Mouse (Mus musculus): Measurements from ENCODE around the gene Serpinb6a. TPM values are rescaled to one million over a fixed set of nuclear protein-coding genes. Genes with fewer than 3 reads are reported as not detected.
A peak's percentile ranks its signal among the peaks of the same experiment; 100 is the strongest.

Serpinb6a gene
- total and polyA plus RNA-seq, 3 experiments, result 4.4 to 22.5 (median 5.8) TPM

GRCm38 (mm10) chr13:33903290-33903689 lies 99.3 kb downstream of the Serpinb6a start:
- Histone ChIP-seq H3K27me3 (replicated peaks) (no peaks in the 10 kb centered on the region), H3K4me1 (ENCODE audit: control insufficient read depth in 1 of 2, insufficient read depth in 2 of 2) (no peaks in the 10 kb centered on the region), H3K79me2 (replicated peaks; ENCODE audit: control insufficient read depth, extremely low read depth, insufficient read depth, poor library complexity, severe bottlenecking) (no peaks in the 10 kb centered on the region), H3K4me2 (ENCODE audit: insufficient read depth, low read depth, poor library complexity, severe bottlenecking) (no peak overlapping the region), H3K9ac (ENCODE audit: insufficient read depth, low read depth) (no peak overlapping the region), H3K27ac (ENCODE audit: insufficient read depth, low read depth) (no peak overlapping the region), H3K36me3 (replicated peaks in 1 of 2; ENCODE audit: control insufficient read depth in 1 of 2, insufficient read depth in 1 of 2, low read length in 1 of 2) (no peaks in the 10 kb centered on the region), H3K4me3 (replicated peaks in 1 of 3; ENCODE audit: low read depth in 2 of 3, low read length in 2 of 3, poor library complexity in 1 of 3) (no peak overlapping the region), H3K9me3 (replicated peaks; ENCODE audit: low read length) (no peaks in the 10 kb centered on the region)
- no peak for DNase-seq (ENCODE audit: extremely low read depth)
- dilution Hi-C loops (cut with MboI; ENCODE audit: extremely low pct_ligation_motif_present, extremely low pct_unique_long_range_greater_than_20kb, low sequenced_read_pairs), result no loop called here
- in situ Hi-C loops (cut with MboI; ENCODE audit: low pct_ligation_motif_present, low pct_unique_long_range_greater_than_20kb, low sequenced_read_pairs), result loop anchor here (25.0 kb wide), 1 partner anchor 1041 kb away; the partner anchor contains the start of gene Serpinb1a
- no peak for TF ChIP-seq ZNF384 (IDR thresholded peaks at IDR 0.05; ENCODE audit: low read depth, low read length)
- TF ChIP-seq CHD1 (IDR thresholded peaks at IDR 0.05; ENCODE audit: low read depth, low read length), result no peak
- no peak for TF ChIP-seq E2F4 (IDR thresholded peaks at IDR 0.05; ENCODE audit: insufficient replicate concordance, low read depth, low read length)
- TF ChIP-seq ELF1 (IDR thresholded peaks at IDR 0.05; ENCODE audit: low read depth, low read length), result no peak
- no peak for TF ChIP-seq TCF12 (IDR thresholded peaks at IDR 0.05; ENCODE audit: low read depth, low read length)
- TF ChIP-seq MAX (IDR thresholded peaks at IDR 0.05; ENCODE audit: low read length), result no peak
- TF ChIP-seq POLR2A (IDR thresholded peaks at IDR 0.05; ENCODE audit: low read depth, low read length), result no peak
- TF ChIP-seq SIN3A (IDR thresholded peaks at IDR 0.05; ENCODE audit: low read length), result no peak
- TF ChIP-seq CHD2 (IDR thresholded peaks at IDR 0.05; ENCODE audit: low read length), result no peak

GRCm38 (mm10) chr13:33894207-33894606 lies 108.4 kb downstream of the Serpinb6a start:
- H3K27ac ChIP-seq (ENCODE audit: insufficient read depth, low read depth), result no peak overlapping the region
- H3K4me3 ChIP-seq (replicated peaks in 1 of 3; ENCODE audit: low read depth in 2 of 3, low read length in 2 of 3, poor library complexity in 1 of 3), result no peak overlapping the region
- H3K9me3 ChIP-seq (replicated peaks; ENCODE audit: low read length), result no peaks in the 10 kb centered on the region
- in situ Hi-C loops (cut with MboI; ENCODE audit: low pct_ligation_motif_present, low pct_unique_long_range_greater_than_20kb, low sequenced_read_pairs), result loop anchor here (10.0 kb wide), 1 partner anchor 329 kb away; no protein-coding TSS in a partner anchor
- H3K9ac ChIP-seq (ENCODE audit: insufficient read depth, low read depth), result no peak overlapping the region
- peak; percentile 66 for DNase-seq (ENCODE audit: extremely low read depth)
- H3K36me3 ChIP-seq (replicated peaks in 1 of 2; ENCODE audit: control insufficient read depth in 1 of 2, insufficient read depth in 1 of 2, low read length in 1 of 2), result no peaks in the 10 kb centered on the region
- dilution Hi-C loops (cut with MboI; ENCODE audit: extremely low pct_ligation_motif_present, extremely low pct_unique_long_range_greater_than_20kb, low sequenced_read_pairs), result no loop called here
- TF ChIP-seq TBP (conservative IDR thresholded peaks at IDR 0.05; ENCODE audit: low read depth, low read length) (no peak), PAX5 (IDR thresholded peaks at IDR 0.05; ENCODE audit: low read length) (no peak), USF2 (conservative IDR thresholded peaks at IDR 0.05; ENCODE audit: low read depth, low read length) (no peak), SMC3 (IDR thresholded peaks at IDR 0.05; ENCODE audit: low read depth, low read length) (peak; percentile 76), MAFK (IDR thresholded peaks at IDR 0.05; ENCODE audit: insufficient replicate concordance, low read length) (no peak), UBTF (IDR thresholded peaks at IDR 0.05; ENCODE audit: low read depth, low read length) (no peak), NELFE (IDR thresholded peaks at IDR 0.05; ENCODE audit: low read depth, low read length) (no peak), ETS1 (conservative IDR thresholded peaks at IDR 0.05; ENCODE audit: low read depth, low read length) (no peak), MXI1 (IDR thresholded peaks at IDR 0.05; ENCODE audit: low read depth, low read length) (no peak), USF1 (IDR thresholded peaks at IDR 0.05; ENCODE audit: low read depth, low read length) (no peak), SIN3A (IDR thresholded peaks at IDR 0.05; ENCODE audit: low read length) (no peak), MEF2A (IDR thresholded peaks at IDR 0.05; ENCODE audit: borderline replicate concordance, low read depth, low read length) (no peak), MAX (IDR thresholded peaks at IDR 0.05; ENCODE audit: low read length) (no peak), IRF4 (IDR thresholded peaks at IDR 0.05; ENCODE audit: low read depth, low read length) (no peak), RAD21 (IDR thresholded peaks at IDR 0.05; ENCODE audit: low read depth, low read length) (peak; percentile 91), CTCF (conservative IDR thresholded peaks at IDR 0.05 in 1 of 2, IDR thresholded peaks at IDR 0.05 in 1 of 2; ENCODE audit: low read depth in 2 of 2, low read length in 2 of 2) (peak; percentile 60 to 86), GABPA (IDR thresholded peaks at IDR 0.05; ENCODE audit: insufficient replicate concordance, low read depth, low read length) (no peak), RCOR1 (conservative IDR thresholded peaks at IDR 0.05; ENCODE audit: low read depth, low read length) (no peak), MYC (IDR thresholded peaks at IDR 0.05; ENCODE audit: low read depth, low read length) (no peak), ZC3H11A (IDR thresholded peaks at IDR 0.05; ENCODE audit: low read depth, low read length) (peak; percentile 16; the same call in 1 of the 2 replicates), POLR2AphosphoS2 (IDR thresholded peaks at IDR 0.05; ENCODE audit: low read depth, low read length) (no peak), KAT2A (IDR thresholded peaks at IDR 0.05; ENCODE audit: insufficient replicate concordance, low read length) (no peak), BHLHE40 (IDR thresholded peaks at IDR 0.05; ENCODE audit: low read depth, low read length) (no peak), MAZ (IDR thresholded peaks at IDR 0.05; ENCODE audit: low read depth, low read length) (no peak), CHD1 (IDR thresholded peaks at IDR 0.05; ENCODE audit: low read depth, low read length) (no peak), JUND (conservative IDR thresholded peaks at IDR 0.05; ENCODE audit: low read depth, low read length) (no peak), CHD2 (IDR thresholded peaks at IDR 0.05; ENCODE audit: low read length) (no peak)
- no peak overlapping the region for H3K4me2 ChIP-seq (ENCODE audit: insufficient read depth, low read depth, poor library complexity, severe bottlenecking)
- no peaks in the 10 kb centered on the region for H3K79me2 ChIP-seq (replicated peaks; ENCODE audit: control insufficient read depth, extremely low read depth, insufficient read depth, poor library complexity, severe bottlenecking)
- H3K27me3 ChIP-seq (replicated peaks), result no peaks in the 10 kb centered on the region
- H3K4me1 ChIP-seq (ENCODE audit: control insufficient read depth in 1 of 2, insufficient read depth in 2 of 2), result no peaks in the 10 kb centered on the region
